Mouse (Mus musculus): ENCODE results near the gene Retreg3. TPM values are rescaled to one million over a fixed set of nuclear protein-coding genes. Genes with fewer than 3 reads are reported as not detected.

The Retreg3 gene
- polyA plus RNA-seq, 1 experiment from 2014 or later = 10.5 TPM

DNA sequence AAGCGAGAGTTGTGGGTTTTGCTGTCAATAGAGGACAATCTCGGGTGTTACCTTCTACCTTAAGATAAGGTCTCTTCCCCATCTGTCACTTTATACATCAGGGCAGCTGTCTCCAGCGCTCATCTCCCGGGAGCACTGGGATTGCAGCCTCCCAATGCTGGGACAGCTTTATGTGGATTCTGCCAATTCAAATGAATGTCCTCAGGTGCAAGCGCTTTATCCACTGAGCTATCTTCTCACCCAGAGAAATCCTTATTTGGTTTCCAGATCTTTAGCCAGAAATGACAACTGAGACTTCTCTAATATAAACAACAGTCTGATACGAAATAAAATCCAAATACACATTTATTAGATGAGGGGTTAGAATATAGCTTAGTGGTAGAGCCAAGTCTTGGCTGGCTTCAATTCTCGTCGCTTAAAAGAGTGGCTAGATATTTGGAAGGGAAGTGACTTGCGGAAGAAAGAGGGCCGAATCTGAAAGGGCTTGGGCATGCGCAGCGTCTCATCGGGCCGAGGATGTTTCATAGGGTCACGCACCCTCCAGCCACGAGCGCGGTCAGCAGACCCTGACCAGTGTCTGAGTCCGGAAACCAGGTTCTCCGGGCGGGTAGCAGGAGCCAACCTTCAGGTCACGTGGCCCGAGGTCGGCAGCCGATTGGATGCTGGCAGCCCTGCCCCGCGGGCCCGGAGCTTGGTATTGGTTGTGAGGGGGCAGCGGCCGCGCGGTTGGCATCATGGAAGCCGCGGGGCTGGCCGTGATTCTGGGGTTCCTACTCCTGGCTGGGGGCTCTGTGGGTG is 50.1 kb downstream of the Retreg3 start, which contains the start of gene Naglu:
TSS of gene Naglu (plus strand) at position 622 of the 798 bp plus-strand sequence.
- H3K27me3 ChIP-seq (ENCODE audit: control insufficient read depth, insufficient read depth, low read length) = 0 out of 2 replicates have a peak, but pooled peaks cover 7% of the 10 kb centered on the region
- H3K4me1 ChIP-seq (ENCODE audit: control insufficient read depth, insufficient read depth, low read length) = 0 out of 2 replicates have a peak, but pooled peaks cover 4% of the 10 kb centered on the region
- H3K36me3 ChIP-seq (ENCODE audit: control insufficient read depth, insufficient read depth, low read length) = no peaks in the 10 kb centered on the region
- ATAC-seq (ENCODE audit: low FRiP score, low TSS enrichment) = peak; percentile 88
- peak within 1 kb of the TSS; percentile 80 for H3K4me3 ChIP-seq (ENCODE audit: low read length)
- no peaks in the 10 kb centered on the region for H3K9me3 ChIP-seq (ENCODE audit: control insufficient read depth, low read length)
- H3K4me2 ChIP-seq (replicated peaks; ENCODE audit: low read depth, low read length) = peak within 1 kb of the TSS; percentile 92
- no peak within 1 kb of the TSS for H3K27ac ChIP-seq (ENCODE audit: low read depth, low read length)
- peak within 1 kb of the TSS; percentile 74 for H3K9ac ChIP-seq (ENCODE audit: low read depth, low read length)
- 5% methylated on average over 35 of the region's 35 CpGs for WGBS

DNA sequence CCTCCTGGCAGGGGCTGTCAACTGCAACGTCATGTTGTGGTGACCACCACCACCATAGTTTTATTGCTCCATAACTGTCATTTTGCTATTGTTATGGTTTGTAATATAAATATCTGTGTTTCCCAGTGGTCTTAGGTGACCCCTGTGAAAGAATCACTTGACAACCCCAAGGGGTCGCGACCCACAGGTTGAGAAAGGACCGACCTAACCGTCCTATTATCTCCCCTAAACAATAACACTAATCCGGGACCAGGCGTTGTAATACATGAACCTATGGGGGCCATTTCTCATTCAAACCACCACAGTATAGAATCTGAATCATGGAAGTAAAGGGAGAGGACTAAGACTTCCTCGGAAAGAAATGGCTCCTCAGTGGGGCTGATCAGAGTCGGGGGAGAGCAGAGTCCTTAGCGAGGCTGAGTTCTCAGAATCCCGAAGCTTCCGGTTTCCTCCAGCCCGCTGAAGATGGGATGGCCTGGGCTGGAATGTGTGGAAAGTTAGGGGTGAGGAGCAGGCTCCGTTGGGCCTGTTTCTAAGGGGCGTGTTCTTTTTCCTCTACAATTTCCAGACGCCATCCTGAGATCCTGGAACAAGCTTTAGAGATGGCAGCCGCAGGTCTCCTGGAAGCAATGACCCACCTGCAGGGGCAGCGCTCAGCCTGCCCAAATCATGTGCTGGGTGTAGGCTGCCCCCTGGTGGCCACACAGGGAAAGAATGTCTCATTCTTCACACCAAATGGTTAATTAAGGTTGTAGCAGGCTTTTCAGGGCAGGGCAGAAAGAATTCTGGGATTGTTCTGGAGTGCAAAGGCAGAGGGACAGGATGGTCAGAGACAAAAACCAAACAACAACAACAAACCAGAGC is 52.9 kb downstream of the Retreg3 start:
- ATAC-seq (ENCODE audit: low FRiP score, low TSS enrichment) = peak; percentile 30; the same call in 1 of the 2 replicates

DNA sequence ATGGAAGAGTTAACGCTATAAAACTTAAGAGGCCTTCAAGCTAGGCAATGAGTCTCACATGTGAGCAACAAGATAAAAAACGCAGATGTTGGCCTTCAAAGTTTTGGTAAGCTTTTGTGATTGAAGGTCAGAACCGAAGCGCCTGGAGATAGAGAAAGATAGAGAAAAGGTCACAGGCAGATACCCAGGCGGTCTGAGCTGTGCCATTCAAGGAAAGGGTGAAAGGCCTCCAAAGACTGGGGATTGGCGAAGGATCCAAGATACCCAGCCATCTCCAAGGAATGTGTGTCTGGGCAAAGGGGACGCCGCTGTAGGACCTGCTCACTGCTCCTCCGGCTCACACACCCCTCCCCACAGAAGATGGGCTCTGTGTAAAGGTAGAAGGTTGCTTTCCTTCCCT is 54.7 kb downstream of the Retreg3 start:
- Histone ChIP-seq H3K36me3 (ENCODE audit: control insufficient read depth, insufficient read depth, low read length) (peaks cover 4% of the 10 kb centered on the region; the same call in 1 of the 2 replicates), H3K9me3 (ENCODE audit: control insufficient read depth, low read length) (no peaks in the 10 kb centered on the region), H3K27ac (ENCODE audit: low read depth, low read length) (no peak overlapping the region), H3K27me3 (ENCODE audit: control insufficient read depth, insufficient read depth, low read length) (no peaks in the 10 kb centered on the region), H3K4me2 (replicated peaks; ENCODE audit: low read depth, low read length) (no peak overlapping the region), H3K4me1 (ENCODE audit: control insufficient read depth, insufficient read depth, low read length) (peaks cover 25% of the 10 kb centered on the region), H3K9ac (ENCODE audit: low read depth, low read length) (no peak overlapping the region), H3K4me3 (ENCODE audit: low read length) (no peak overlapping the region)
- 93% methylated on average over 9 of the region's 9 CpGs for WGBS
- ATAC-seq (ENCODE audit: low FRiP score, low TSS enrichment) = no peak

More for the DNA sequence above, 52.9 kb downstream of the Retreg3 start:
- Histone ChIP-seq H3K4me3 (ENCODE audit: low read length) (peak overlapping the region; percentile 27), H3K27ac (ENCODE audit: low read depth, low read length) (no peak overlapping the region), H3K36me3 (ENCODE audit: control insufficient read depth, insufficient read depth, low read length) (peaks cover 4% of the 10 kb centered on the region; the same call in 1 of the 2 replicates), H3K4me2 (replicated peaks; ENCODE audit: low read depth, low read length) (peak overlapping the region; percentile 49), H3K27me3 (ENCODE audit: control insufficient read depth, insufficient read depth, low read length) (0 out of 2 replicates have a peak, but pooled peaks cover 3% of the 10 kb centered on the region), H3K9ac (ENCODE audit: low read depth, low read length) (peak overlapping the region; percentile 32; the same call in 1 of the 2 replicates), H3K4me1 (ENCODE audit: control insufficient read depth, insufficient read depth, low read length) (peaks cover 20% of the 10 kb centered on the region), H3K9me3 (ENCODE audit: control insufficient read depth, low read length) (no peaks in the 10 kb centered on the region)
- 28% methylated on average over 18 of the region's 18 CpGs for WGBS

DNA sequence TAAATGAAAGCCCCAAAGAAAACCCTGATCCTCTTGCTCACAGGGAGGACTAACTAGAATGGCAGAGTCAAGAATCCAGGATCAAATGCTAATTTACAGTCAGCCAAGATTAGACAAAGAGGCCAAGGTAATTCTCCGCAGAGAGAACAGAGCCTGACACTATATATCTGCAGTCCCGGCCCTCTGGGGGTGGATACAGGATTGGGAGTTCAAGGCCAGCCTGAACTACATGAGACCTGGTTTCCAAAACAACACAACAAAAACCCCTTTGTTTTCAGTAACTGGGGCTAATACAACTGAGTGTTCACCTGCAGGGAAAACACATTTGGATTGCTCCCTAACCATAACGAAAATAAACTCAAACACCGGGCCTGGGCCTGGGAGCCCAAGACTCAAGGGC is 55.2 kb downstream of the Retreg3 start:
- Histone ChIP-seq H3K4me2 (replicated peaks; ENCODE audit: low read depth, low read length) (no peak overlapping the region), H3K4me3 (ENCODE audit: low read length) (no peak overlapping the region), H3K27ac (ENCODE audit: low read depth, low read length) (0 out of 2 replicates have a peak overlapping the region, but pooled peaks have one; percentile 87), H3K9ac (ENCODE audit: low read depth, low read length) (no peak overlapping the region), H3K36me3 (ENCODE audit: control insufficient read depth, insufficient read depth, low read length) (peaks cover 4% of the 10 kb centered on the region; the same call in 1 of the 2 replicates), H3K9me3 (ENCODE audit: control insufficient read depth, low read length) (no peaks in the 10 kb centered on the region), H3K27me3 (ENCODE audit: control insufficient read depth, insufficient read depth, low read length) (no peaks in the 10 kb centered on the region), H3K4me1 (ENCODE audit: control insufficient read depth, insufficient read depth, low read length) (peaks cover 27% of the 10 kb centered on the region)
- no peak for ATAC-seq (ENCODE audit: low FRiP score, low TSS enrichment)
- 82% methylated on average over 4 of the region's 4 CpGs for WGBS

DNA sequence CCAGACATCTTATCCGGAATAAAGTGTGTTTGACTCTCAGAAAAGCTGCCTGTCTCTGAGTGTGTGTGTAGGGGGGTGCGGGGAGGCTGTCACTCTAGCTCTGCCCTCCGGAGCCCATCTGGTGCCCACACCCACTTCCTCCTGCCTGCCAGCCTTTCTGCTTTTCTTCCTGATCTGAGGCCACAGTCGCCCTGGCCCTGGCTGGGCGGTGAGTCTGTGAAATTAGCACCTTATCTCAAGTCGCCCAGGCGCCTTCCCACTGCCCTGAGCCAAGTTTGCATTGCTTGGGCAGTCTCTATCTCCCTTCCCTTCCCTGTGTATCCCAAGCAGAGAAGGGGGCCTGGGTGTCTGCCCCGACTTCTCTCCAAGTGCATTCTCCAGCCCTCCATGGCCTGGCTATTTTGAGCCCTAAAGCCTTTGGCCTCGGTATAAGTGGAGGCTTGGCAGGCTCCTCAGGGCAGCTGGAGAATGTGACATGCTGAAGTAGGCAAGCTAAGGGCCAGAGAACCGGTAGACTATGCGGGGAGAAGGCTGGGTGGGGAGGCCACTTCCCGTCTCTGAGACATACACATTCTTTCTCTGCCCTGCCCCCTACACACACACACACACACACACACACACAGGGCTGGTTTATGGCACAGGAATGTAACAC is 55.9 kb downstream of the Retreg3 start:
- no peak overlapping the region for H3K4me2 ChIP-seq (replicated peaks; ENCODE audit: low read depth, low read length)
- H3K9ac ChIP-seq (ENCODE audit: low read depth, low read length) = peak overlapping the region; percentile 0; the same call in 1 of the 2 replicates
- 22% methylated on average over 12 of the region's 12 CpGs for WGBS
- H3K27me3 ChIP-seq (ENCODE audit: control insufficient read depth, insufficient read depth, low read length) = no peaks in the 10 kb centered on the region
- H3K4me3 ChIP-seq (ENCODE audit: low read length) = no peak overlapping the region
- H3K36me3 ChIP-seq (ENCODE audit: control insufficient read depth, insufficient read depth, low read length) = peaks cover 4% of the 10 kb centered on the region; the same call in 1 of the 2 replicates
- H3K9me3 ChIP-seq (ENCODE audit: control insufficient read depth, low read length) = no peaks in the 10 kb centered on the region
- ATAC-seq (ENCODE audit: low FRiP score, low TSS enrichment) = no peak; the same call in 1 of the 2 replicates
- H3K4me1 ChIP-seq (ENCODE audit: control insufficient read depth, insufficient read depth, low read length) = peaks cover 25% of the 10 kb centered on the region
- peak overlapping the region; percentile 87 for H3K27ac ChIP-seq (ENCODE audit: low read depth, low read length)

DNA sequence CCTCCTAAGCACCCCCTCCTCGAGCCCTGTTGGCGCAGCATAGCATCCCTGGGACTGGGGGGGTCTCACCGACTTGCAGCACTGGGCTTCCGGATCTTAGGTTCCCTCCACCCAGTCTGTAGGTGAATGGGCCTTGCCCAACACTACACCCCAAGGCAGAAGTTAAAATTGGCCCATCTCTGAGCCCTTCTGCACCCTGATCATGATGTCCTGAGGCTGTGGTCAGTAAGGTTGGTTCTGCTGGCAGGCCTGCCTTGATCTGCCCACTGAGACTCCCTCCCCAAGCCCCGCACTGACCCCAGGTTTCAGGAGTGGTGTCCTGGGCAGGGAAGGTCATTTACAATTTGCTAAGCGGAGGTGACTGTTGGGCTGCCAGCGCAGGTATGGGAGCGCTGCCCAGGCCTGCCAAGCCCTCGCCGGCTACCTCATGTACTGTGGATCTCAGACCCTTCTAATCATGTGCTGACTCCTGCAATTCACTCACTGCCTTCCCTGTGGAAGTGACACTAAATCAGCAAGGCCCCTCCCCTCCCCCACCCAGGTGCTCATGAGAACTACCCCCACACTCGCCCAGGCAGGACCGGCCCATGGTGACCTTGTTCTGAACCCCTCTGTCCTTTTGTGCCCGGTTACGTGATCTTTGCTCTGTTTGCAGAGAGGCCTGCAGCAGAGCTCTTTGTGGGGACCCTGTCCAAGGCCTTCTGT is 56.6 kb downstream of the Retreg3 start:
- Histone ChIP-seq H3K27me3 (ENCODE audit: control insufficient read depth, insufficient read depth, low read length) (no peaks in the 10 kb centered on the region), H3K4me2 (replicated peaks; ENCODE audit: low read depth, low read length) (no peak overlapping the region), H3K4me3 (ENCODE audit: low read length) (no peak overlapping the region), H3K9ac (ENCODE audit: low read depth, low read length) (peak overlapping the region; percentile 13; the same call in 1 of the 2 replicates), H3K9me3 (ENCODE audit: control insufficient read depth, low read length) (no peaks in the 10 kb centered on the region), H3K27ac (ENCODE audit: low read depth, low read length) (peak overlapping the region; percentile 87), H3K4me1 (ENCODE audit: control insufficient read depth, insufficient read depth, low read length) (peaks cover 25% of the 10 kb centered on the region), H3K36me3 (ENCODE audit: control insufficient read depth, insufficient read depth, low read length) (peaks cover 4% of the 10 kb centered on the region; the same call in 1 of the 2 replicates)
- ATAC-seq (ENCODE audit: low FRiP score, low TSS enrichment) = no peak
- 57% methylated on average over 14 of the region's 14 CpGs for WGBS

DNA sequence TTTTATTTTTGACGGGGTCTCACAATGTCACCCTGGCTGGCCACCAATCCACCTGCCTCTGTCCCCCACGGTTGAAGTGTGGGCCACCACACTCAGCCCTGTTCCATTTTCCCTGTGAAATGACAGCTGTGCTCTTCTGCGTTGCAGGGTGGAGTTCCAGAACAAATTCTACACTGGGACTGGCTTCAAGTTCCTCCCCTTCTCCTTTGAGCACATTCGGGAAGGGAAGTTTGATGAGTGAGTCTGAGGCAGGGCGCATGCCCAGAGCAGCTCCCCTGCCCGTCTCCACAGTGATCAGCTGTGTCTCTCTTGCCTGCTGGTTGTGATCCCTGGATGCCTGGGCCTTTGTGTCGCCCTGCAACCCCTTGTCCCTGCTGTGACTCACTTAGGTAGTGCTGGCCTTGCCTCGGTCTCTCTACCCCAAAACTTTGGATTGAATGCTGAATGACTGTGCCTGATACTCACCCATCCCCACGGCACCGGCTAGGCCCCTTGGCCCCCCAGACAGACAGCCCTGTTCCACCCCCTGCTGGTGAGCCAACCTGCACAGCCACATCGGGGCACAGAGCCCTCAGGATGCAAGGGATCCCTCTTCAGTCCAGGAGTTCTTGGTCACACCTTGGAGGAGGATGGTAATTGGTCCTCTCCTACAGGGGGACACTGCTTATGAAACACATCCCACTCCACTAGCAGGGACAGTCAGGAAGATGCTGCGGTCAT is 57.4 kb downstream of the Retreg3 start:
- H3K4me1 ChIP-seq (ENCODE audit: control insufficient read depth, insufficient read depth, low read length) = peaks cover 25% of the 10 kb centered on the region
- H3K9ac ChIP-seq (ENCODE audit: low read depth, low read length) = no peak overlapping the region
- ATAC-seq (ENCODE audit: low FRiP score, low TSS enrichment) = no peak
- no peaks in the 10 kb centered on the region for H3K27me3 ChIP-seq (ENCODE audit: control insufficient read depth, insufficient read depth, low read length)
- H3K9me3 ChIP-seq (ENCODE audit: control insufficient read depth, low read length) = no peaks in the 10 kb centered on the region
- WGBS = 81% methylated on average over 12 of the region's 12 CpGs
- H3K4me3 ChIP-seq (ENCODE audit: low read length) = no peak overlapping the region
- H3K27ac ChIP-seq (ENCODE audit: low read depth, low read length) = peak overlapping the region; percentile 87; the same call in 1 of the 2 replicates
- H3K4me2 ChIP-seq (replicated peaks; ENCODE audit: low read depth, low read length) = no peak overlapping the region
- H3K36me3 ChIP-seq (ENCODE audit: control insufficient read depth, insufficient read depth, low read length) = peaks cover 7% of the 10 kb centered on the region; the same call in 1 of the 2 replicates
